Mouse (Mus musculus) embryonic facial prominence, embryonic 15.5 days (tissue): Measurements from ENCODE around the gene Nf1. TPM values are rescaled to one million over a fixed set of nuclear protein-coding genes. Genes with fewer than 3 reads are reported as not detected.

Source experiments
- ATAC-seq: fragments of 200-750 bp; cut with Nextera tagmentation; 2 replicates; pipeline ENCODE4 v1.8.0; 2017; ENCODE audit warnings: low read depth, moderate TSS enrichment; ENCODE audit not compliant: insufficient number of reproducible peaks, low FRiP score, low TSS enrichment
- H3K27ac ChIP-seq: fragments of 300-500 bp; sonication (generic); replicated peaks from 2 replicates; pipeline ENCODE4 v1.5.1; 2015; ENCODE audit warnings: mild to moderate bottlenecking, inconsistent platforms
- H3K27me3 ChIP-seq: fragments of 300-500 bp; sonication (generic); 2 replicates; pipeline ENCODE4 v1.6.1; 2015; ENCODE audit warnings: inconsistent platforms
- H3K36me3 ChIP-seq: fragments of 300-500 bp; sonication (generic); 2 replicates; pipeline ENCODE4 v1.6.1; 2015; ENCODE audit warnings: mild to moderate bottlenecking, inconsistent platforms
- H3K4me1 ChIP-seq: fragments of 300-500 bp; sonication (generic); 2 replicates; pipeline ENCODE4 v1.6.1; 2015; ENCODE audit warnings: inconsistent platforms
- H3K4me2 ChIP-seq: fragments of 300-500 bp; sonication (generic); replicated peaks from 2 replicates; pipeline ENCODE4 v1.6.1; 2015; ENCODE audit warnings: mild to moderate bottlenecking, inconsistent platforms
- H3K4me3 ChIP-seq: fragments of 300-500 bp; sonication (generic); replicated peaks from 2 replicates; pipeline ENCODE4 v1.5.1; 2015; ENCODE audit warnings: mild to moderate bottlenecking, inconsistent platforms
- H3K9ac ChIP-seq: fragments of 300-500 bp; sonication (generic); 2 replicates; pipeline ENCODE4 v1.6.1; 2015; ENCODE audit warnings: inconsistent platforms
- H3K9me3 ChIP-seq: fragments of 300-500 bp; sonication (generic); replicated peaks from 2 replicates; pipeline ENCODE4 v1.6.1; 2016; ENCODE audit warnings: inconsistent platforms
- WGBS: fragments of 180-500 bp; shearing (Covaris S2); methylation state at CpG from one replicate; pipeline ENCODE4 v1.1.7; 2015; 5-methylcytosine and 5-hydroxymethylcytosine counted together
- polyA plus RNA-seq: library from polyadenylated mRNA; unstranded; fragments of >200 nt; fragmentation: Nextera tagmentation; extraction: Ambion mirVana; gene quantifications from 2 replicates; pipeline ENCODE4 v1.2.1, GENCODE M21; 2015

Nf1 gene
- polyA plus RNA-seq, 1 experiment from 2014 or later: 6.4 TPM

GRCm38 (mm10) chr11:79519299-79519698 is 179.8 kb downstream of the Nf1 start:
- Histone ChIP-seq H3K4me2 (no peak overlapping the region), H3K4me3 (no peak overlapping the region), H3K36me3 (0 out of 2 replicates have a peak, but pooled peaks cover 4% of the 10 kb centered on the region), H3K9ac (no peak overlapping the region), H3K27ac (no peak overlapping the region), H3K4me1 (0 out of 2 replicates have a peak, but pooled peaks cover 2% of the 10 kb centered on the region), H3K27me3 (no peaks in the 10 kb centered on the region), H3K9me3 (no peaks in the 10 kb centered on the region)
- ATAC-seq: no peak
- WGBS: 75% methylated on average over 6 of the region's 6 CpGs

- Histone ChIP-seq H3K4me1 (0 out of 2 replicates have a peak, but pooled peaks cover 2% of the 10 kb centered on the region), H3K27ac (no peak overlapping the region), H3K9me3 (no peaks in the 10 kb centered on the region), H3K4me2 (no peak overlapping the region), H3K36me3 (0 out of 2 replicates have a peak, but pooled peaks cover 4% of the 10 kb centered on the region), H3K27me3 (no peaks in the 10 kb centered on the region), H3K4me3 (no peak overlapping the region), H3K9ac (no peak overlapping the region)
- 38% methylated on average over 1 of the region's 1 CpGs for WGBS
- no peak for ATAC-seq
These were observed 180.4 kb downstream of the Nf1 start for GRCm38 (mm10) chr11:79519878-79520291.

GRCm38 (mm10) chr11:79520772-79521171 is 181.3 kb downstream of the Nf1 start:
- H3K27ac ChIP-seq: no peak overlapping the region
- H3K36me3 ChIP-seq: no peaks in the 10 kb centered on the region
- no peaks in the 10 kb centered on the region for H3K9me3 ChIP-seq
- no peak overlapping the region for H3K4me3 ChIP-seq
- no peaks in the 10 kb centered on the region for H3K27me3 ChIP-seq
- no peak overlapping the region for H3K4me2 ChIP-seq
- no peak for ATAC-seq
- no peak overlapping the region for H3K9ac ChIP-seq
- H3K4me1 ChIP-seq: no peaks in the 10 kb centered on the region

GRCm38 (mm10) chr11:79521930-79522329 is 182.4 kb downstream of the Nf1 start:
- no peak for ATAC-seq

GRCm38 (mm10) chr11:79522944-79523343 is 183.5 kb downstream of the Nf1 start:
- ATAC-seq: no peak
- Histone ChIP-seq H3K4me1 (no peaks in the 10 kb centered on the region), H3K27ac (no peak overlapping the region), H3K4me3 (no peak overlapping the region), H3K9ac (no peak overlapping the region), H3K9me3 (no peaks in the 10 kb centered on the region), H3K27me3 (no peaks in the 10 kb centered on the region), H3K4me2 (no peak overlapping the region), H3K36me3 (no peaks in the 10 kb centered on the region; the same call in 1 of the 2 replicates)
- 88% methylated on average over 1 of the region's 1 CpGs for WGBS

More at GRCm38 (mm10) chr11:79521930-79522329, 182.4 kb downstream of the Nf1 start:
- H3K4me3 ChIP-seq: no peak overlapping the region
- H3K36me3 ChIP-seq: no peaks in the 10 kb centered on the region
- no peak overlapping the region for H3K4me2 ChIP-seq
- H3K9me3 ChIP-seq: no peaks in the 10 kb centered on the region
- H3K9ac ChIP-seq: no peak overlapping the region
- no peaks in the 10 kb centered on the region for H3K4me1 ChIP-seq
- H3K27ac ChIP-seq: no peak overlapping the region
- H3K27me3 ChIP-seq: no peaks in the 10 kb centered on the region

GRCm38 (mm10) chr11:79523560-79524309 is 184.2 kb downstream of the Nf1 start, which contains the start of gene Evi2b:
Gene Evi2b (minus strand): TSS chr11:79523762.
- no peak within 1 kb of the TSS for H3K27ac ChIP-seq
- H3K4me1 ChIP-seq: no peaks in the 10 kb centered on the region
- ATAC-seq: no peak
- no peaks in the 10 kb centered on the region for H3K9me3 ChIP-seq
- no peak within 1 kb of the TSS for H3K4me2 ChIP-seq
- H3K36me3 ChIP-seq: no peaks in the 10 kb centered on the region; the same call in 1 of the 2 replicates
- no peak within 1 kb of the TSS for H3K9ac ChIP-seq
- no peaks in the 10 kb centered on the region for H3K27me3 ChIP-seq
- WGBS: 66% methylated on average over 10 of the region's 10 CpGs
- no peak within 1 kb of the TSS for H3K4me3 ChIP-seq

GRCm38 (mm10) chr11:79524310-79524575 is 184.8 kb downstream of the Nf1 start:
- H3K4me1 ChIP-seq: no peaks in the 10 kb centered on the region
- H3K36me3 ChIP-seq: no peaks in the 10 kb centered on the region; the same call in 1 of the 2 replicates
- H3K9me3 ChIP-seq: no peaks in the 10 kb centered on the region
- no peak overlapping the region for H3K4me3 ChIP-seq
- H3K9ac ChIP-seq: no peak overlapping the region
- no peak overlapping the region for H3K4me2 ChIP-seq
- WGBS: 79% methylated on average over 1 of the region's 1 CpGs
- no peak for ATAC-seq
- no peak overlapping the region for H3K27ac ChIP-seq
- H3K27me3 ChIP-seq: no peaks in the 10 kb centered on the region

GRCm38 (mm10) chr11:79526549-79526948 is 187.1 kb downstream of the Nf1 start:
- Histone ChIP-seq H3K9ac (no peak overlapping the region), H3K27ac (no peak overlapping the region), H3K4me3 (no peak overlapping the region), H3K4me2 (no peak overlapping the region), H3K9me3 (no peaks in the 10 kb centered on the region), H3K4me1 (no peaks in the 10 kb centered on the region), H3K27me3 (no peaks in the 10 kb centered on the region), H3K36me3 (no peaks in the 10 kb centered on the region; the same call in 1 of the 2 replicates)
- no peak for ATAC-seq
- 89% methylated on average over 3 of the region's 3 CpGs for WGBS

GRCm38 (mm10) chr11:79527015-79527738 is 187.7 kb downstream of the Nf1 start:
- Histone ChIP-seq H3K36me3 (no peaks in the 10 kb centered on the region; the same call in 1 of the 2 replicates), H3K27ac (no peak overlapping the region), H3K27me3 (no peaks in the 10 kb centered on the region), H3K9ac (no peak overlapping the region), H3K4me2 (no peak overlapping the region), H3K4me3 (no peak overlapping the region), H3K9me3 (no peaks in the 10 kb centered on the region), H3K4me1 (no peaks in the 10 kb centered on the region)
- whole genome bisulfite sequencing: 77% methylated on average over 15 of the region's 15 CpGs
- ATAC-seq: no peak

- no peaks in the 10 kb centered on the region for H3K9me3 ChIP-seq
- H3K9ac ChIP-seq: no peak overlapping the region
- WGBS: 88% methylated on average over 5 of the region's 5 CpGs
These were observed 188.4 kb downstream of the Nf1 start for GRCm38 (mm10) chr11:79527739-79528384.

GRCm38 (mm10) chr11:79528601-79529000 is 189.1 kb downstream of the Nf1 start:
- Histone ChIP-seq H3K9ac (no peak overlapping the region), H3K4me3 (no peak overlapping the region), H3K36me3 (no peaks in the 10 kb centered on the region; the same call in 1 of the 2 replicates), H3K27me3 (no peaks in the 10 kb centered on the region), H3K4me2 (no peak overlapping the region), H3K27ac (no peak overlapping the region), H3K9me3 (no peaks in the 10 kb centered on the region), H3K4me1 (no peaks in the 10 kb centered on the region)
- ATAC-seq: no peak
- WGBS: 87% methylated on average over 3 of the region's 3 CpGs

More at GRCm38 (mm10) chr11:79527739-79528384, 188.4 kb downstream of the Nf1 start:
- Histone ChIP-seq H3K4me3 (no peak overlapping the region), H3K27ac (no peak overlapping the region), H3K27me3 (no peaks in the 10 kb centered on the region), H3K4me1 (no peaks in the 10 kb centered on the region), H3K36me3 (no peaks in the 10 kb centered on the region; the same call in 1 of the 2 replicates), H3K4me2 (no peak overlapping the region)
- no peak for ATAC-seq
